Mouse (Mus musculus) forebrain, embryonic 15.5 days (tissue): ENCODE results near the gene Mfsd4b5. TPM values are rescaled to one million over a fixed set of nuclear protein-coding genes. Genes with fewer than 3 reads are reported as not detected.

Experiments
- polyA plus RNA-seq: library from polyadenylated mRNA; unstranded; fragments of >200 nt; fragmentation: Nextera tagmentation; extraction: Ambion mirVana; gene quantifications from 2 replicates; pipeline ENCODE4 v1.2.1, GENCODE M21; 2015

The Mfsd4b5 gene
- polyA plus RNA-seq, 1 experiment from 2014 or later, result not detected

Other genes starting within 250 kb of the Mfsd4b5 start
- 4.2 and 4.6 TPM in 2 replicates for gene Mfsd4b4, start 87.4 kb downstream of the Mfsd4b5 start, polyA plus RNA-seq
- not detected in 2 replicates for gene Mfsd4b2, start 59.7 kb downstream of the Mfsd4b5 start, polyA plus RNA-seq
- 0.13 TPM in 1 of 2 replicates, not detected in the other for gene Mfsd4b3, start 26.5 kb downstream of the Mfsd4b5 start, polyA plus RNA-seq
- 0.27 and 0.28 TPM in 2 replicates for gene Mfsd4b1, start 38.6 kb upstream of the Mfsd4b5 start, polyA plus RNA-seq
- 3.1 and 3.3 TPM in 2 replicates for gene Slc16a10, start 155.6 kb upstream of the Mfsd4b5 start, polyA plus RNA-seq